Mouse (Mus musculus) CH12.LX (cell line): Measurements from ENCODE around the gene Trio.

Experiments
- BHLHE40 ChIP-seq: IDR thresholded peaks from 2 replicates; pipeline ENCODE4 v1.6.1; 2011; ENCODE audit warnings: mild to moderate bottlenecking, low read depth, low read length, improper control_type of control experiment
- CTCF ChIP-seq, 2 experiments: IDR thresholded peaks in 1 of 2; conservative IDR thresholded peaks in 1 of 2; 2 replicates each; pipeline ENCODE4 v1.5.1; 2011 to 2012; ENCODE audit warnings: low read depth in 2 of 2, low read length in 2 of 2, improper control_type of control experiment in 1 of 2, inconsistent platforms in 1 of 2, mild to moderate bottlenecking in 1 of 2, moderate library complexity in 1 of 2
- EP300 ChIP-seq: IDR thresholded peaks from 2 replicates; pipeline ENCODE4 v1.6.1; 2011; ENCODE audit warnings: low read length, improper control_type of control experiment
- GABPA ChIP-seq: IDR thresholded peaks from 2 replicates; pipeline ENCODE4 v1.6.1; 2012; ENCODE audit warnings: low read depth, low read length, improper control_type of control experiment, inconsistent platforms; ENCODE audit not compliant: insufficient replicate concordance
- IRF4 ChIP-seq: IDR thresholded peaks from 2 replicates; pipeline ENCODE4 v1.6.1; 2014; ENCODE audit warnings: low read depth, mild to moderate bottlenecking, inconsistent platforms, low read length, improper control_type of control experiment
- JUND ChIP-seq: conservative IDR thresholded peaks from 2 replicates; pipeline ENCODE4 v1.6.1; 2011; ENCODE audit warnings: low read depth, low read length, improper control_type of control experiment
- KAT2A ChIP-seq: IDR thresholded peaks from 2 replicates; pipeline ENCODE4 v1.6.1; 2012; ENCODE audit warnings: low read length, improper control_type of control experiment, inconsistent platforms; ENCODE audit not compliant: insufficient replicate concordance
- MAX ChIP-seq: IDR thresholded peaks from 2 replicates; pipeline ENCODE4 v1.6.1; 2011; ENCODE audit warnings: low read length, improper control_type of control experiment
- MYC ChIP-seq: IDR thresholded peaks from 2 replicates; pipeline ENCODE4 v1.6.1; 2011; ENCODE audit warnings: low read depth, mild to moderate bottlenecking, improper control_type of control experiment, low read length
- POLR2A ChIP-seq: IDR thresholded peaks from 2 replicates; pipeline ENCODE4 v1.6.1; 2011; ENCODE audit warnings: low read depth, mild to moderate bottlenecking, improper control_type of control experiment, low read length
- SMC3 ChIP-seq: IDR thresholded peaks from 2 replicates; pipeline ENCODE4 v1.6.1; 2011; ENCODE audit warnings: low read depth, low read length, improper control_type of control experiment
- ZC3H11A ChIP-seq: IDR thresholded peaks from 2 replicates; pipeline ENCODE4 v1.6.1; 2012; ENCODE audit warnings: low read depth, mild to moderate bottlenecking, inconsistent platforms, low read length, improper control_type of control experiment
- ZKSCAN1 ChIP-seq: IDR thresholded peaks from 2 replicates; pipeline ENCODE4 v1.6.1; 2012; ENCODE audit warnings: low read depth, inconsistent platforms, low read length, improper control_type of control experiment, borderline replicate concordance

GRCm38 (mm10) chr15:27876327-27876726, 149.3 kb downstream of the Trio start:
- TF ChIP-seq ZKSCAN1 (no peak), EP300 (no peak), CTCF (conservative IDR thresholded peaks at IDR 0.05 in 1 of 2, IDR thresholded peaks at IDR 0.05 in 1 of 2; ENCODE audit: low read depth in 2 of 2, low read length in 2 of 2) (no peak), IRF4 (no peak), ZC3H11A (no peak), MYC (no peak), BHLHE40 (no peak), SMC3 (no peak), JUND (no peak), KAT2A (no peak), POLR2A (no peak), MAX (no peak), GABPA (no peak)
